Mouse (Mus musculus) ES-Bruce4 (cell line): ENCODE results near the gene Slc2a8. TPM values are rescaled to one million over a fixed set of nuclear protein-coding genes. Genes with fewer than 3 reads are reported as not detected.

Experiments used
- H3K27ac ChIP-seq: 2 replicates; pipeline ENCODE4 v1.5.1; 2012; ENCODE audit warnings: low read length, inconsistent platforms; ENCODE audit not compliant: insufficient read depth
- H3K27me3 ChIP-seq: 2 replicates; pipeline ENCODE4 v1.6.1; 2012; ENCODE audit warnings: mild to moderate bottlenecking, low read length, inconsistent platforms; ENCODE audit not compliant: control insufficient read depth, poor library complexity, insufficient read depth, severe bottlenecking
- H3K36me3 ChIP-seq: 2 replicates; pipeline ENCODE4 v1.6.1; 2012; ENCODE audit warnings: inconsistent platforms, mild to moderate bottlenecking, low read length, moderate library complexity; ENCODE audit not compliant: control insufficient read depth, poor library complexity, insufficient read depth, severe bottlenecking
- H3K4me1 ChIP-seq: one replicate; pipeline ENCODE4 v1.8.1; 2011; ENCODE audit warnings: low read length; ENCODE audit not compliant: control insufficient read depth, insufficient read depth
- H3K4me3 ChIP-seq: 2 replicates; pipeline ENCODE4 v1.5.1; 2011; ENCODE audit warnings: low read depth, mild to moderate bottlenecking, low read length
- H3K9ac ChIP-seq: 2 replicates; pipeline ENCODE4 v1.6.1; 2012; ENCODE audit warnings: low read depth, mild to moderate bottlenecking, inconsistent platforms; ENCODE audit not compliant: poor library complexity, severe bottlenecking
- H3K9me3 ChIP-seq: replicated peaks from 2 replicates; pipeline ENCODE4 v1.6.1; 2012; ENCODE audit warnings: mild to moderate bottlenecking, low read length, inconsistent platforms; ENCODE audit not compliant: control insufficient read depth, poor library complexity, insufficient read depth, severe bottlenecking
- CTCF ChIP-seq: IDR thresholded peaks from one replicate; pipeline ENCODE4 v1.8.1; 2011; ENCODE audit warnings: low read depth, low read length
- EP300 ChIP-seq: IDR thresholded peaks from 2 replicates; pipeline ENCODE4 v1.6.1; 2011; ENCODE audit warnings: low read depth, low read length; ENCODE audit not compliant: insufficient read depth
- POLR2A ChIP-seq: IDR thresholded peaks from one replicate; pipeline ENCODE4 v1.8.1; 2011; ENCODE audit warnings: low read length; ENCODE audit not compliant: insufficient read depth
- polyA plus RNA-seq: library from polyadenylated mRNA; stranded (reverse); fragments of >200 nt; gene quantifications from 2 replicates; pipeline ENCODE4 v1.2.4, GENCODE M21; 2011; ENCODE audit warnings: low read depth; ENCODE audit not compliant: missing spikeins, insufficient read depth, insufficient read length

The Slc2a8 gene
- polyA plus RNA-seq, 1 experiment: 7.9 TPM

DNA sequence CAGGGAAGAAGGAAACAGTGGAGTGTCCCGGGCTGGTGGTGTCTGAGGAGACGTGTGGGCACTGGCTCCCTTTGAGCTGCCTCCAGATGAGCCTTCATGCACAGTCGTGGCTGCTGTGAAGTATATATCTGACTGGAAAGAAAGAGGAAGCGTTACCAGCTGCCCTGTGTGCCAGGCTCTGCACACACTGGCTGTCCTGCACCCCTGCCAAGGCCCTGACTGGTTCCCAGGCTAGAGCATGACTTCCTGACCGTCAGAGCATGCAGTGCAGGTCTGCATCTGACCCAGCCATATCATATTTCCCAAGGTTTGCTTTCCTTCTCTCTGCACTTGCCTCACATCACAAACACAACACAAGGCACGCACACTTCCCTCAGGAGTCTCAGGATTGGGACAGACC is 10.2 kb upstream of the Slc2a8 start:
- no peaks in the 10 kb centered on the region for H3K9me3 ChIP-seq
- TF ChIP-seq POLR2A (no peak), CTCF (no peak), EP300 (no peak)
- H3K27me3 ChIP-seq: no peaks in the 10 kb centered on the region
- H3K36me3 ChIP-seq: no peaks in the 10 kb centered on the region
- H3K4me1 ChIP-seq: no peaks in the 10 kb centered on the region
- no peak overlapping the region for H3K9ac ChIP-seq
- H3K27ac ChIP-seq: no peak overlapping the region
- no peak overlapping the region for H3K4me3 ChIP-seq

- H3K36me3 ChIP-seq: no peaks in the 10 kb centered on the region
- H3K4me3 ChIP-seq: no peak overlapping the region
- no peaks in the 10 kb centered on the region for H3K4me1 ChIP-seq
- no peak overlapping the region for H3K27ac ChIP-seq
- no peaks in the 10 kb centered on the region for H3K27me3 ChIP-seq
- H3K9ac ChIP-seq: no peak overlapping the region
- H3K9me3 ChIP-seq: no peaks in the 10 kb centered on the region
- TF ChIP-seq POLR2A: no peak
- TF ChIP-seq CTCF: peak; percentile 20
These were observed 8.4 kb upstream of the Slc2a8 start for GRCm38 (mm10) chr2:32990167-32990832.

- Histone ChIP-seq H3K36me3 (no peaks in the 10 kb centered on the region), H3K9ac (no peak overlapping the region), H3K4me1 (no peaks in the 10 kb centered on the region), H3K27me3 (no peaks in the 10 kb centered on the region), H3K4me3 (no peak overlapping the region), H3K27ac (no peak overlapping the region), H3K9me3 (no peaks in the 10 kb centered on the region)
- TF ChIP-seq CTCF (no peak), EP300 (no peak), POLR2A (no peak)
These were observed 7.5 kb upstream of the Slc2a8 start for GRCm38 (mm10) chr2:32989376-32989775.

DNA sequence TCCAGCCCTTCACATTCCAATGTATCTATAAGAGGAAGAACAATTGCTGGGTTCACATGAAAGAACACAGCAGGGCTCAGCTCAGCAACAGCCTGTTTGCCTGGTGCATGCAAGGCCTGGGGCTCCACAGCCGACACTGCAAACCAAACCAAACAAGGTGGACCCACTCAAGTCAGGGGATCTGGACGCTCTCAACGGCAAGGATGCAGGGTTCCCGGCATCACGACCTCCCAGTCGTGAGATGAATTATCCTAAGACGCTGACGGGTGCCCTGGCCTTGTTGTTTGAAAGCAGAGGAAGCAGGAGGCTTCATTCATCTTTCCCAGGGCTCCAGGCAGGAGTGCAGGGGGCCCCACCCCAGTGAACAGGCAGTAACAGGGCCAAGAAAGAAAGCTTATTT is 4.0 kb upstream of the Slc2a8 start:
- H3K36me3 ChIP-seq: no peaks in the 10 kb centered on the region
- TF ChIP-seq CTCF (no peak), EP300 (no peak), POLR2A (no peak)
- 0 out of 2 replicates have a peak overlapping the region, but pooled peaks have one; percentile 13 for H3K27ac ChIP-seq
- no peaks in the 10 kb centered on the region for H3K4me1 ChIP-seq
- H3K4me3 ChIP-seq: no peak overlapping the region
- no peaks in the 10 kb centered on the region for H3K27me3 ChIP-seq
- H3K9ac ChIP-seq: no peak overlapping the region
- no peaks in the 10 kb centered on the region for H3K9me3 ChIP-seq

DNA sequence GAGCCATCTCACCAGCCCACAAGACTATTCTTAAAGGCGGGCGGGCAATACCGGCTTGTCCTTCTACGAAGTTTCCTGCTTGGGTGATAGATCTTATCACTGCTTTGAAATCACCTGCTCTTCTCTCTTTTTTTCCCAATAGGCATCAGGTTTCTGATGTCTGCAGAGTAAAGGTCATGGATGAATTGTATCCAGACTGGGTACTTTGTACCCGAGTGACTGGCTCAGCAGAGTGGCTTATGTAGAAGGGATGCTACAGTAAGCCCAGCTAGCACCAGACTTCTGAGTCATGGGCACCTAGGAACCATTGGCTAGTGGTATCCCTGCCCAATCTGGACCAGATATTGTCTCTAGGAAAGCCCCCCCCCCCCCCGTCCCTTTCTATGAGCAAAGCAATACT is 1.7 kb upstream of the Slc2a8 start:
- H3K9ac ChIP-seq: peak overlapping the region; percentile 20; the same call in 1 of the 2 replicates
- no peak for TF ChIP-seq EP300
- TF ChIP-seq POLR2A: no peak
- no peak for TF ChIP-seq CTCF
- no peaks in the 10 kb centered on the region for H3K36me3 ChIP-seq
- H3K27ac ChIP-seq: no peak overlapping the region; the same call in 1 of the 2 replicates
- H3K4me3 ChIP-seq: no peak overlapping the region
- no peaks in the 10 kb centered on the region for H3K4me1 ChIP-seq
- H3K27me3 ChIP-seq: no peaks in the 10 kb centered on the region
- no peaks in the 10 kb centered on the region for H3K9me3 ChIP-seq

- H3K9me3 ChIP-seq: no peaks in the 10 kb centered on the region
- no peaks in the 10 kb centered on the region for H3K36me3 ChIP-seq
- no peaks in the 10 kb centered on the region for H3K27me3 ChIP-seq
- no peak for TF ChIP-seq EP300
- peak; percentile 20 for TF ChIP-seq POLR2A
- no peaks in the 10 kb centered on the region for H3K4me1 ChIP-seq
- peak overlapping the region; percentile 68 for H3K27ac ChIP-seq
- peak overlapping the region; percentile 69 for H3K4me3 ChIP-seq
- H3K9ac ChIP-seq: peak overlapping the region; percentile 20
These were observed 817 bp upstream of the Slc2a8 start for GRCm38 (mm10) chr2:32982700-32983099.
